Mouse (Mus musculus): Measurements from ENCODE around the gene Mob4. TPM values are rescaled to one million over a fixed set of nuclear protein-coding genes. Genes with fewer than 3 reads are reported as not detected.

Gene Mob4
- 111 TPM for polyA plus RNA-seq (2017; shearing (Covaris generic))

DNA sequence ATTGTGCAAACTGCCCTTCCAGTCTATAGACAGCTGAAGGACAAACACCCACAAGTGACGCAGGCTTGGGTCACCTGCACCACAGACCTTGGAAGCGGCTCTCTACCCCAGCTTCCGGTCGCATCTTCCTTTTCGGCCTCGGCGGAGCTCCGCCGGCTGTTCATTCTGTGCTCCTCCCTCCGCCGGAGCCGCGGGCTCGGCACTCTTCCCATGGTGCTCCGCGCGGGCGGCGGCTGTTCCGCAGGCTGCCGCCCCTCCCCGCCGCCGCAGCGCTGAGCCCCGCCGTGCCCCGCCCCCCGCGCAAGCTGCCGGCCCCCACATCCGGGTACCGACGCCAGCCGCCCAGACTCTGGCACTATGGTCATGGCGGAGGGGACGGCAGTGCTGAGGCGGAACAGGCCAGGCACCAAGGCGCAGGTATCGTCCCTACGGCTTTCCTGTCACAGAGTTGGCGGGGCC is at the start of gene Mob4:
Gene Mob4 (plus strand): TSS at position 289 of the 459 bp plus-strand sequence.

GRCm38 (mm10) chr1:55087932-55088610 is 43.0 kb upstream of the Mob4 start, which contains the start of the genes Hspe1 and Hspd1:
Gene Hspe1 (plus strand): TSS chr1:55088132.
Gene Hspd1 (minus strand): TSS chr1:55088243.

Other genes starting within 250 kb of the Mob4 start
- 293 TPM for gene Ankrd44, start 204.8 kb upstream of the Mob4 start, polyA plus RNA-seq (2017; shearing (Covaris generic))
- gene Sf3b1, start 103.8 kb upstream of the Mob4 start, polyA plus RNA-seq (2017; shearing (Covaris generic)): 682 TPM
- gene Coq10b, start 78.5 kb upstream of the Mob4 start, polyA plus RNA-seq (2017; shearing (Covaris generic)): 28.9 TPM
- 147 TPM for gene Hspe1, start 43.1 kb upstream of the Mob4 start, polyA plus RNA-seq (2017; shearing (Covaris generic))
- gene Hspd1, start 43.0 kb upstream of the Mob4 start, polyA plus RNA-seq (2017; shearing (Covaris generic)): 141 TPM
- 7.1 TPM for gene Rftn2, start 95.6 kb downstream of the Mob4 start, polyA plus RNA-seq (2017; shearing (Covaris generic))
- 4.3 TPM for gene Mars2, start 105.9 kb downstream of the Mob4 start, polyA plus RNA-seq (2017; shearing (Covaris generic))
- gene Boll, start 232.2 kb downstream of the Mob4 start, polyA plus RNA-seq (2017; shearing (Covaris generic)): 12.3 TPM

All from CD4-positive, CD25-positive, alpha-beta regulatory T cell (primary cell).